8 mouse cellular contexts compared by ENCODE assay signal in the genomic region with DNA sequence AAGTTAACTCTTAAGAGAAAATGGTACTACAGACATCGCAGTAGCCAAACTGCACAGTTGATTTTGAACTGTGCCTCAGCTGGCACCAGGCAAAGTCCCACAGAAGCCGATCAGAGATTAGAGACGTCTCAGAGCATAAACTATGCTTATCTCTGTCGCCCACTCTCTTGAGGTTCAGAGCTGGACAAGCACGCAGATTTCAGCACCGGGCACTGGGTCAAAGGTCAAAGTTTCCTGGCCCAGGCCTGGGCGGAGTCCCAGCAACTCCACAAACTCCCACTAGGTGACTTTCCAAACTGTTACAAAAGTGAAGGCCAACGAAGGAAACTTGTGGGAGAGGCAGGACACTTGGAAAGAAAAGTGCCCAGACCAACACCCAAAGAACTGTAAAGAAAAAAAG. TPM values are rescaled to one million over a fixed set of nuclear protein-coding genes. Genes with fewer than 3 reads are reported as not detected.
A peak's percentile ranks its signal among the peaks of the same experiment; 100 is the strongest.
DNase-seq lines count a peak whose midpoint lies in the region; ATAC-seq and TF ChIP-seq lines count a peak whose summit lies in the region.

No protein-coding gene starts in this region.

- no peaks in the 10 kb centered on the region for H3K27me3 ChIP-seq in ES-Bruce4 (ENCODE audit: control insufficient read depth, insufficient read depth, low read length, poor library complexity, severe bottlenecking)
- no peaks in the 10 kb centered on the region for H3K27me3 ChIP-seq in forebrain, postnatal 0 days (ENCODE audit: insufficient read depth, low read length)
- peaks cover 5% of the 10 kb centered on the region; the same call in 1 of the 2 replicates for H3K27me3 ChIP-seq in hindbrain, embryonic 15.5 days
- no peaks in the 10 kb centered on the region for H3K27me3 ChIP-seq in liver, adult 2 months (ENCODE audit: control insufficient read depth, insufficient read depth, low read length)
- no peaks in the 10 kb centered on the region for H3K27me3 ChIP-seq in midbrain, postnatal 0 days (ENCODE audit: insufficient read depth, low read length)

- H3K27ac ChIP-seq in ES-Bruce4 (ENCODE audit: insufficient read depth, low read length): no peak overlapping the region
- no peak overlapping the region for H3K27ac ChIP-seq in forebrain, postnatal 0 days (ENCODE audit: low read depth, low read length)
- no peak overlapping the region for H3K27ac ChIP-seq in hindbrain, embryonic 15.5 days (replicated peaks)
- peak overlapping the region; percentile 78 for H3K27ac ChIP-seq in liver, adult 2 months (replicated peaks; ENCODE audit: insufficient read depth, low read depth, low read length)
- no peak overlapping the region for H3K27ac ChIP-seq in midbrain, postnatal 0 days (ENCODE audit: low read depth, low read length)

- TF ChIP-seq CTCF in ES-Bruce4 (IDR thresholded peaks at IDR 0.05; ENCODE audit: low read depth, low read length): no peak
- 0 out of 2 replicates have a peak, but pooled peaks have one; percentile 10 for TF ChIP-seq CTCF in forebrain, postnatal 0 days (IDR thresholded peaks at IDR 0.05; ENCODE audit: low read depth)
- 0 out of 2 replicates have a peak, but pooled peaks have one; percentile 30 for TF ChIP-seq CTCF in liver, adult 2 months (IDR thresholded peaks at IDR 0.05; ENCODE audit: low read depth, low read length)
- TF ChIP-seq CTCF in midbrain, postnatal 0 days (IDR thresholded peaks at IDR 0.05): peak; percentile 26

- H3K4me2 ChIP-seq in forebrain, postnatal 0 days (ENCODE audit: low read depth): peak overlapping the region; percentile 85
- peak overlapping the region; percentile 74 for H3K4me2 ChIP-seq in hindbrain, embryonic 15.5 days
- peak overlapping the region; percentile 85 for H3K4me2 ChIP-seq in midbrain, postnatal 0 days (ENCODE audit: low read depth, low read length, poor library complexity, severe bottlenecking)

- no peaks in the 10 kb centered on the region for H3K36me3 ChIP-seq in ES-Bruce4 (ENCODE audit: control insufficient read depth, insufficient read depth, low read length, poor library complexity, severe bottlenecking)
- H3K36me3 ChIP-seq in forebrain, postnatal 0 days (ENCODE audit: insufficient read depth): no peaks in the 10 kb centered on the region
- no peaks in the 10 kb centered on the region for H3K36me3 ChIP-seq in hindbrain, embryonic 15.5 days
- peaks cover 3% of the 10 kb centered on the region; the same call in 1 of the 2 replicates for H3K36me3 ChIP-seq in liver, adult 2 months (ENCODE audit: control insufficient read depth, insufficient read depth, low read length)
- no peaks in the 10 kb centered on the region for H3K36me3 ChIP-seq in midbrain, postnatal 0 days (ENCODE audit: insufficient read depth, low read length)

- no peak for ATAC-seq in forebrain, postnatal 0 days
- ATAC-seq in hindbrain, embryonic 15.5 days (ENCODE audit: low FRiP score, low read depth): no peak
- ATAC-seq in midbrain, postnatal 0 days (ENCODE audit: low FRiP score): no peak; the same call in 1 of the 2 replicates

- H3K9me3 ChIP-seq in ES-Bruce4 (replicated peaks; ENCODE audit: control insufficient read depth, insufficient read depth, low read length, poor library complexity, severe bottlenecking): no peaks in the 10 kb centered on the region
- H3K9me3 ChIP-seq in forebrain, postnatal 0 days (ENCODE audit: low read length): no peaks in the 10 kb centered on the region
- no peaks in the 10 kb centered on the region for H3K9me3 ChIP-seq in hindbrain, embryonic 15.5 days
- H3K9me3 ChIP-seq in midbrain, postnatal 0 days (ENCODE audit: low read length): no peaks in the 10 kb centered on the region

- peak overlapping the region; percentile 56 for H3K9ac ChIP-seq in ES-Bruce4 (ENCODE audit: low read depth, poor library complexity, severe bottlenecking)
- no peak overlapping the region for H3K9ac ChIP-seq in forebrain, postnatal 0 days
- H3K9ac ChIP-seq in hindbrain, embryonic 15.5 days: no peak overlapping the region
- peak overlapping the region; percentile 84; the same call in 1 of the 2 replicates for H3K9ac ChIP-seq in liver, adult 2 months (ENCODE audit: low read depth, low read length)
- no peak overlapping the region; the same call in 1 of the 2 replicates for H3K9ac ChIP-seq in midbrain, postnatal 0 days (replicated peaks; ENCODE audit: low read length, poor library complexity, severe bottlenecking)

- peak; percentile 88 for DNase-seq in adrenal gland, postnatal 14 days
- DNase-seq in forebrain, postnatal 0 days: no peak
- peak; percentile 94 for DNase-seq in liver, adult 2 months (ENCODE audit: extremely low read depth, low read depth, low spot score)
- DNase-seq in midbrain, postnatal 0 days (ENCODE audit: low spot score): no peak
- DNase-seq in thymus, postnatal 36 days: peak; percentile 19 to 29
- DNase-seq in frontal cortex, postnatal 36 days (ENCODE audit: low spot score in 2 of 2): no peak

- peaks cover 28% of the 10 kb centered on the region for H3K79me2 ChIP-seq in liver, adult 2 months (ENCODE audit: control insufficient read depth, insufficient read depth, low read length)

- peak overlapping the region; percentile 82 for H3K4me3 ChIP-seq in ES-Bruce4 (ENCODE audit: low read depth, low read length)
- peak overlapping the region; percentile 72 for H3K4me3 ChIP-seq in forebrain, postnatal 0 days (ENCODE audit: low read depth, low read length)
- H3K4me3 ChIP-seq in hindbrain, embryonic 15.5 days: peak overlapping the region; percentile 60
- peak overlapping the region; percentile 88 for H3K4me3 ChIP-seq in liver, adult 2 months (ENCODE audit: insufficient read depth, low read depth, low read length)
- H3K4me3 ChIP-seq in midbrain, postnatal 0 days (ENCODE audit: low read depth, low read length): peak overlapping the region; percentile 69

- TF ChIP-seq EP300 in ES-Bruce4 (IDR thresholded peaks at IDR 0.05; ENCODE audit: insufficient read depth, low read depth, low read length): no peak

- 7% methylated on average over 8 of the region's 8 CpGs for WGBS in forebrain, postnatal 0 days
- 12% methylated on average over 8 of the region's 8 CpGs for WGBS in hindbrain, embryonic 15.5 days
- WGBS in liver, adult 2 months: 2% methylated on average over 8 of the region's 8 CpGs
- WGBS in midbrain, postnatal 0 days: 8% methylated on average over 8 of the region's 8 CpGs

- TF ChIP-seq POLR2A in ES-Bruce4 (IDR thresholded peaks at IDR 0.05; ENCODE audit: insufficient read depth, low read length): no peak
- no peak for TF ChIP-seq POLR2A in liver, adult 2 months (IDR thresholded peaks at IDR 0.05; ENCODE audit: extremely low read depth, insufficient read depth, low read length)

- H3K4me1 ChIP-seq in ES-Bruce4 (ENCODE audit: control insufficient read depth, insufficient read depth, low read length): no peaks in the 10 kb centered on the region
- no peaks in the 10 kb centered on the region for H3K4me1 ChIP-seq in forebrain, postnatal 0 days (ENCODE audit: insufficient read depth)
- H3K4me1 ChIP-seq in hindbrain, embryonic 15.5 days (replicated peaks): peaks cover 8% of the 10 kb centered on the region
- peaks cover 29% of the 10 kb centered on the region for H3K4me1 ChIP-seq in liver, adult 2 months (ENCODE audit: control insufficient read depth, insufficient read depth, low read length)
- 0 out of 2 replicates have a peak, but pooled peaks cover 5% of the 10 kb centered on the region for H3K4me1 ChIP-seq in midbrain, postnatal 0 days (ENCODE audit: insufficient read depth, low read length)

RNA-seq across cellular contexts. Expression of a gene that starts 0.7 kb away (rescaled TPM):
- 67.1 and 70.7 TPM in 2 replicates for polyA plus RNA-seq in ES-Bruce4 (2011; ENCODE audit: insufficient read depth, insufficient read length, low read depth, missing spikeins)
- 822 and 851 TPM in 2 replicates for total RNA-seq in adrenal gland, postnatal 14 days (2021)
- total RNA-seq in forebrain, postnatal 0 days (2014; rRNA removed): 14.0 and 21.0 TPM in 2 replicates
- 30.3 and 33.0 TPM in 2 replicates for polyA plus RNA-seq in forebrain, postnatal 0 days (2015; fragmentation: Nextera tagmentation; extraction: Ambion mirVana)
- 25.6 and 26.9 TPM in 2 replicates for polyA plus RNA-seq in hindbrain, embryonic 15.5 days (2015; fragmentation: Nextera tagmentation; extraction: Ambion mirVana)
- 282 and 302 TPM in 2 replicates for total RNA-seq in liver, adult 2 months (2014; rRNA removed)
- 366 and 410 TPM in 2 replicates for polyA plus RNA-seq in liver, adult 2 months (2012; rRNA removed)
- 18.9 and 21.5 TPM in 2 replicates for total RNA-seq in midbrain, postnatal 0 days (2014; rRNA removed)
- polyA plus RNA-seq in midbrain, postnatal 0 days (2015; fragmentation: Nextera tagmentation; extraction: Ambion mirVana): 32.2 and 35.1 TPM in 2 replicates

RNA-seq across cellular contexts. Expression of a gene that starts 31.9 kb away (rescaled TPM):
- polyA plus RNA-seq in ES-Bruce4 (2011; ENCODE audit: insufficient read depth, insufficient read length, low read depth, missing spikeins): 0.90 and 1.2 TPM in 2 replicates
- total RNA-seq in adrenal gland, postnatal 14 days (2021): 17.8 and 22.7 TPM in 2 replicates
- total RNA-seq in forebrain, postnatal 0 days (2014; rRNA removed): 10.7 and 14.7 TPM in 2 replicates
- 8.7 and 11.0 TPM in 2 replicates for polyA plus RNA-seq in forebrain, postnatal 0 days (2015; fragmentation: Nextera tagmentation; extraction: Ambion mirVana)
- polyA plus RNA-seq in hindbrain, embryonic 15.5 days (2015; fragmentation: Nextera tagmentation; extraction: Ambion mirVana): 8.5 and 9.2 TPM in 2 replicates
- total RNA-seq in liver, adult 2 months (2014; rRNA removed): 6.0 and 17.4 TPM in 2 replicates
- 10.4 and 21.0 TPM in 2 replicates for polyA plus RNA-seq in liver, adult 2 months (2012; rRNA removed)
- total RNA-seq in midbrain, postnatal 0 days (2014; rRNA removed): 15.2 and 17.6 TPM in 2 replicates
- 14.0 and 14.3 TPM in 2 replicates for polyA plus RNA-seq in midbrain, postnatal 0 days (2015; fragmentation: Nextera tagmentation; extraction: Ambion mirVana)

Comparison
In these comparisons a context has a peak if more than half of its experiments do, and no peak if none do; other contexts are left out.
1. H3K9ac ChIP-seq: peak in ES-Bruce4 (single experiment) and liver, adult 2 months (single experiment); none in forebrain, postnatal 0 days (single experiment), hindbrain, embryonic 15.5 days (single experiment) and midbrain, postnatal 0 days (single experiment).
2. DNase-seq: peak in adrenal gland, postnatal 14 days (single experiment), liver, adult 2 months (single experiment) and thymus, postnatal 36 days (2 of 2); none in forebrain, postnatal 0 days (single experiment), midbrain, postnatal 0 days (single experiment) and frontal cortex, postnatal 36 days (0 of 2).
3. Peak in every context shown above with its lines, with median percentiles within 50 percentile points of each other: H3K4me3 ChIP-seq and H3K4me2 ChIP-seq.